In the genomic region with DNA sequence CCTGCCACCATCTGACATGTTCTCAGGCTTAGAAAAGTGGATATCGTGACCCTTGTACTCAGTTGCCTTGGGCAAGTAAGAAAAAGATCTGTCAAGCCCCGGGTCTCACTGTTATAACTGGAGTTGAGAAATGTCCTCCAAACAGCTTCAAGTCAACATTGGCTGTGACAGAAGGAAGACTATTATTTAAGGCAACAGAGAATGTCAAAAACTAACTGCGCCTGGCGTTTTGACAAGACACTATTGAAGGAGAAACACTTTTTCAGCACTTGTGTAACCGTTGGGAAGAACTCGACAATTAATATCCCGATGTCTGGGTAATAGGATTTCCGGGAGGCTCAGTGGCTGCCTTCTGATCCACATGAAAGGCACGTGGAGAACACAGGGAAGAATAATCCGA, we compare ENCODE assay signal across 23 mouse cellular contexts.
"Had no signal": no experiment of that assay in that cellular context is flagged by ENCODE, and none has a peak within 500 bp of the region (broad histone marks: within the 10 kb centered on the region; RNA-seq: fewer than 3 reads in every experiment).

No protein-coding gene starts in this region.

- H3K4me3 ChIP-seq: intestine, embryonic 15.5 days; limb, embryonic 12.5 days; limb, embryonic 15.5 days; megakaryocyte, embryonic 14.5 days; midbrain, embryonic 10.5 days; midbrain, embryonic 13.5 days; myocyte; neural tube, embryonic 13.5 days had no signal

- DNase-seq: kidney, adult 11 months; kidney, adult 8-10 months; kidney, postnatal 14 days; kidney, postnatal 4 days; liver, postnatal 0 days; lung, embryonic 14.5 days; lung, postnatal 36 days; retina, postnatal 1 day; right cerebral cortex, postnatal 14 days; right cerebral cortex, postnatal 4 days; thymus, adult 2 months; thymus, postnatal 14 days; thymus, postnatal 4 days had no signal

- H3K27ac ChIP-seq: intestine, embryonic 15.5 days; limb, embryonic 12.5 days; limb, embryonic 15.5 days; liver, embryonic 14.5 days; midbrain, embryonic 10.5 days; stomach, postnatal 0 days had no signal

- H3K4me1 ChIP-seq: intestine, embryonic 15.5 days; limb, embryonic 12.5 days; limb, embryonic 15.5 days; megakaryocyte, embryonic 14.5 days; midbrain, embryonic 10.5 days; midbrain, embryonic 13.5 days had no signal
